Mouse (Mus musculus) liver, postnatal 0 days (tissue): Measurements from ENCODE around the gene 1700023F06Rik. TPM values are rescaled to one million over a fixed set of nuclear protein-coding genes. Genes with fewer than 3 reads are reported as not detected.

Experiments
- ATAC-seq: fragments of 200-750 bp; cut with Nextera tagmentation; 2 replicates; pipeline ENCODE4 v1.8.0; 2017; ENCODE audit warnings: mild to moderate bottlenecking, moderate library complexity
- DNase-seq: peaks from one replicate; pipeline ENCODE4 v3.0.0-alpha.2; 2016
- H3K27ac ChIP-seq: fragments of 300-500 bp; sonication (generic); 2 replicates; pipeline ENCODE4 v1.5.1; 2014; ENCODE audit warnings: antibody characterized with exemption, moderate library complexity, mild to moderate bottlenecking, low read depth
- H3K27me3 ChIP-seq: fragments of 300-500 bp; sonication (generic); 2 replicates; pipeline ENCODE4 v1.6.1; 2014; ENCODE audit warnings: low read length, control low read depth, mixed read lengths; ENCODE audit not compliant: insufficient read depth
- H3K36me3 ChIP-seq: fragments of 300-500 bp; sonication (generic); replicated peaks from 2 replicates; pipeline ENCODE4 v1.6.1; 2014; ENCODE audit warnings: mild to moderate bottlenecking, control low read depth, low read length, moderate library complexity, mixed read lengths; ENCODE audit not compliant: insufficient read depth
- H3K4me1 ChIP-seq: fragments of 300-500 bp; sonication (generic); 2 replicates; pipeline ENCODE4 v1.6.1; 2014; ENCODE audit warnings: antibody characterized with exemption, mild to moderate bottlenecking, control low read depth; ENCODE audit not compliant: insufficient read depth
- H3K4me2 ChIP-seq: fragments of 300-500 bp; sonication (generic); 2 replicates; pipeline ENCODE4 v1.6.1; 2014; ENCODE audit warnings: low read depth, mild to moderate bottlenecking, low read length, moderate library complexity, mixed read lengths
- H3K4me3 ChIP-seq: fragments of 300-500 bp; sonication (generic); 2 replicates; pipeline ENCODE4 v1.5.1; 2014; ENCODE audit warnings: low read depth, low read length
- H3K9ac ChIP-seq: fragments of 300-500 bp; sonication (generic); replicated peaks from 2 replicates; pipeline ENCODE4 v1.6.1; 2014; ENCODE audit warnings: mild to moderate bottlenecking, moderate library complexity
- H3K9me3 ChIP-seq: fragments of 300-500 bp; sonication (generic); 2 replicates; pipeline ENCODE4 v1.6.1; 2016; ENCODE audit warnings: mild to moderate bottlenecking, control low read depth, low read length, mixed read lengths
- CTCF ChIP-seq: sonication (generic); IDR thresholded peaks from 2 replicates; pipeline ENCODE4 v1.5.1; 2016; ENCODE audit warnings: antibody characterized with exemption, low read depth
- EP300 ChIP-seq: IDR thresholded peaks from 2 replicates; pipeline ENCODE4 v1.6.1; 2016; ENCODE audit warnings: antibody characterized with exemption, low read depth, mild to moderate bottlenecking
- WGBS: fragments of 180-500 bp; shearing (Covaris S2); extraction: QIAGEN DNeasy Blood & Tissue Kit; methylation state at CpG from one replicate; pipeline ENCODE4 v1.1.7; 2014; ENCODE audit not compliant: insufficient replicate concordance; 5-methylcytosine and 5-hydroxymethylcytosine counted together
- polyA plus RNA-seq: library from polyadenylated mRNA; unstranded; fragments of >200 nt; fragmentation: Nextera tagmentation; extraction: Ambion mirVana; gene quantifications from 2 replicates; pipeline ENCODE4 v1.2.1, GENCODE M21; 2015

The 1700023F06Rik gene
- polyA plus RNA-seq, 1 experiment from 2014 or later, result 0.09 TPM

DNA sequence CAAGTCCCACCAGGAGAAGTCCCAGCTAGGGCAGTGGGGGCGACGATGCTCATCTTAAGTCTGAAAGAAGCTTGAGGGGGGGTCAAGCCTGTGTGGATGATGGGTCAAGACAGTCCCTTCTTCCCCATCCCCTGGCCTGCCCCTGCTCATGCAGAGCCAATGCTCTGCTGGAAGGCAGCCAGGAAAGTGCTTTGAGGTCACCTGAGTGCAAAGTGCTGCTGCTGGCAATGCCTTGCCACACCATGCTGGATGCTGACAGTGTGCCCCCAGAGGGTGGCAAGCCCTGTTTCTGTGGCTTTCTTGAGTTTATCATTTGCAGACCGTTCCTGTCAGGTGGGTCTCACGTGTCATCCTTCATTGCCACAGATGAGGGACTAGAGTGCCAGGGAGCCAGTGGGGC is 11.6 kb upstream of the 1700023F06Rik start:
- H3K36me3 ChIP-seq, result peaks cover 13% of the 10 kb centered on the region
- H3K9me3 ChIP-seq, result no peaks in the 10 kb centered on the region
- H3K27ac ChIP-seq, result no peak overlapping the region
- WGBS, result 80% methylated on average over 4 of the region's 4 CpGs
- no peaks in the 10 kb centered on the region for H3K27me3 ChIP-seq
- no peak overlapping the region for H3K9ac ChIP-seq
- ATAC-seq (no peak), DNase-seq (no peak)
- no peak overlapping the region for H3K4me2 ChIP-seq
- TF ChIP-seq EP300 (no peak), CTCF (no peak)
- no peak overlapping the region for H3K4me3 ChIP-seq
- peaks cover 6% of the 10 kb centered on the region; the same call in 1 of the 2 replicates for H3K4me1 ChIP-seq

GRCm38 (mm10) chr11:103219259-103219658 is 10.9 kb upstream of the 1700023F06Rik start:
- Histone ChIP-seq H3K36me3 (peaks cover 9% of the 10 kb centered on the region; the same call in 1 of the 2 replicates), H3K27ac (no peak overlapping the region), H3K4me2 (no peak overlapping the region), H3K9ac (no peak overlapping the region), H3K9me3 (no peaks in the 10 kb centered on the region), H3K27me3 (no peaks in the 10 kb centered on the region), H3K4me1 (peaks cover 6% of the 10 kb centered on the region; the same call in 1 of the 2 replicates), H3K4me3 (no peak overlapping the region)
- TF ChIP-seq EP300, result no peak
- TF ChIP-seq CTCF, result no peak
- WGBS, result 78% methylated on average over 5 of the region's 5 CpGs
- ATAC-seq, result no peak
- no peak for DNase-seq

- H3K27ac ChIP-seq, result no peak overlapping the region
- peaks cover 6% of the 10 kb centered on the region; the same call in 1 of the 2 replicates for H3K4me1 ChIP-seq
- peak overlapping the region; percentile 83 for H3K4me2 ChIP-seq
- H3K27me3 ChIP-seq, result no peaks in the 10 kb centered on the region
- 0 out of 2 replicates have a peak overlapping the region, but pooled peaks have one; percentile 47 for H3K9ac ChIP-seq
- H3K36me3 ChIP-seq, result 0 out of 2 replicates have a peak, but pooled peaks cover 5% of the 10 kb centered on the region
- ATAC-seq (no peak), DNase-seq (no peak)
- TF ChIP-seq EP300 (no peak), CTCF (no peak)
- WGBS, result 33% methylated on average over 6 of the region's 6 CpGs
- H3K9me3 ChIP-seq, result no peaks in the 10 kb centered on the region
- H3K4me3 ChIP-seq, result peak overlapping the region; percentile 46
Measured at GRCm38 (mm10) chr11:103218517-103218901, 10.2 kb upstream of the 1700023F06Rik start.

DNA sequence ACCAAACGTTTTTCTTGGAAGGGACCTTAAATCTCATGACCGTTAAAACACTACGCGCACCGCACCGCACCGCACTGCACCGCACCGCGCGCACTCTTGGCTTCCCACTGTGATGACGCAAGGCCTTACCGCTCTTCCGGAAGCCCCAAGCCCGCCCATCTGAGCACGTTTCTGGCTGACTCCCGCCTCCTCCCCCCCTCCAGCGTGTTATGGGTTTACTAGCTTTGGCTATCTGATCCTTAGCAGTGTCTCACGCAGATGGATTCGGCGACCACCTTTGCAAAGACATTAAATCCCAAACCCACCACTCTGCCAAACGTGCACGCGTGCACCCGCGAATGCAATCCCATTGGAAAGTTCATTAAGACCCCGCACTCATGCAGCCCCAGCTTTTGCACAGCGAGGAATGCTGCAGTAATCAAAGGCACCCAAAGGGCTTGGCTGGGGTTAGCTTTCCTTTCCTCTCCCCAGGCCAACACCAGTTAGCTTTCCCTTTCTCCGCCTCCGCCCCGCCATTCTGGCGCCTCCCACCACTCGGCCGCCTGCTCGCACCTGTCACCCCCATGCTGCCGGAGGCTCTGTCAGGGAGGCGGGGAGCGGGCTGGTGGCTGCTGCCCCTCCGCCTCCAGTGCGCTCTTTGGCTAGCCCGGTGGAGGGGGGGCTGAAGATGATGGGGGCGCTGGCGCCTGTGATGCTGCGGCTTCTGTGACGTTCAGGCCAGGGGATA is 9.6 kb upstream of the 1700023F06Rik start, which contains the start of gene Spata32:
TSS of gene Spata32 (minus strand) at position 643 of the 727 bp plus-strand sequence.
- H3K9ac ChIP-seq, result peak within 1 kb of the TSS; percentile 47; the same call in 1 of the 2 replicates
- ATAC-seq (peak; percentile 70), DNase-seq (peak; percentile 62)
- peaks cover 6% of the 10 kb centered on the region; the same call in 1 of the 2 replicates for H3K4me1 ChIP-seq
- TF ChIP-seq EP300 (no peak), CTCF (no peak)
- H3K27ac ChIP-seq, result no peak within 1 kb of the TSS
- WGBS, result under 1% methylated on average over 45 of the region's 45 CpGs
- H3K4me3 ChIP-seq, result peak within 1 kb of the TSS; percentile 46
- no peaks in the 10 kb centered on the region for H3K27me3 ChIP-seq
- 0 out of 2 replicates have a peak, but pooled peaks cover 5% of the 10 kb centered on the region for H3K36me3 ChIP-seq
- peak within 1 kb of the TSS; percentile 83 for H3K4me2 ChIP-seq
- no peaks in the 10 kb centered on the region for H3K9me3 ChIP-seq

DNA sequence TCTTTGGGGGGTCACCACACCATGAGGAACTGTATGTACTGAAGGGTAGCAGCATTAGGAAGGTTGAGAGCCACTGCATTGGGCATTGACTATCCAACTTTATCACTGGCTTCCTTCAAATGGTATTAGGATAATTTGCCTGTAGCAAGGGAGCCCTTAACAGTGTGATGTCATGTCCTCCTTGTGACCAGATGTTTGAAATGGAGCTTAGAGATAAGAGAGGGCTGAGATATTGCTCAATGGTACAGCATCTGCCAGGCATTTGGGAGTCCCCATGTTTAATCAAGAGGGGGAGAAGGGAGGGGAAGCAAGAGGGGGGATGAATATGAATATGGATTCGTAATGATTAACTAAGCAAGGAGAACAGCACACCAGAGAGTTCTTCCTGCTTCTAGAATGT is 7.0 kb upstream of the 1700023F06Rik start:
- Histone ChIP-seq H3K36me3 (no peaks in the 10 kb centered on the region), H3K4me2 (no peak overlapping the region), H3K9me3 (no peaks in the 10 kb centered on the region), H3K4me1 (peaks cover 6% of the 10 kb centered on the region; the same call in 1 of the 2 replicates), H3K27ac (no peak overlapping the region), H3K27me3 (no peaks in the 10 kb centered on the region), H3K4me3 (no peak overlapping the region), H3K9ac (no peak overlapping the region)
- ATAC-seq, result 0 out of 2 replicates have a peak, but pooled peaks have one; percentile 40
- TF ChIP-seq CTCF (no peak), EP300 (no peak)
- no peak for DNase-seq
- WGBS, result 39% methylated on average over 1 of the region's 1 CpGs

DNA sequence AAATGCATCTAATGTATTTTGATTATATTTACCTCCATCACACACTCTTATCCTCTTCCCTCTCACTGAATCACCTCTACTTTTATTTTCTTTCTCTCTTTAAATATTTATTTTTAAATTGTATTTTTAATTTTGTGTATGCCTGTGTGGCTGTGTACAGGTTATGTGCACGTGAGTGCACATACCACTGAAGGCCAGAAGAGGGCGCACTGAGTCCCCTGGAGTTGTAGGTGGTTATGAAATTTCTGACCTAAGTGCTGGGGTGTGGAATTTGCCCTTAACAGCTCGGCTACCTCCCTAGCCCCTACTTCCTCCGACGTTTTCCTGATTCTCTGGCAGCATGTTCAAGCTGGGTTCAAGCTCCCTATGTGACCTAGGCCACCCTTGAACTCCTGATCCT is 5.4 kb upstream of the 1700023F06Rik start:
- Histone ChIP-seq H3K27ac (no peak overlapping the region), H3K4me3 (no peak overlapping the region), H3K9me3 (no peaks in the 10 kb centered on the region), H3K9ac (no peak overlapping the region), H3K36me3 (no peaks in the 10 kb centered on the region), H3K4me2 (no peak overlapping the region), H3K4me1 (peaks cover 6% of the 10 kb centered on the region; the same call in 1 of the 2 replicates), H3K27me3 (no peaks in the 10 kb centered on the region)
- TF ChIP-seq CTCF, result peak; percentile 33
- TF ChIP-seq EP300, result no peak
- 78% methylated on average over 5 of the region's 5 CpGs for WGBS
- ATAC-seq (no peak), DNase-seq (no peak)
